Mouse (Mus musculus) forebrain, embryonic 13.5 days (tissue): ENCODE results near the gene Abhd15. TPM values are rescaled to one million over a fixed set of nuclear protein-coding genes. Genes with fewer than 3 reads are reported as not detected.

Experiments
- ATAC-seq: fragments of 200-750 bp; cut with Nextera tagmentation; 2 replicates; pipeline ENCODE4 v1.8.0; 2017
- H3K27ac ChIP-seq: fragments of 300-500 bp; sonication (generic); 2 replicates; pipeline ENCODE4 v1.5.1; 2015; ENCODE audit warnings: inconsistent platforms, mild to moderate bottlenecking, moderate library complexity
- H3K27me3 ChIP-seq: fragments of 300-500 bp; sonication (generic); 2 replicates; pipeline ENCODE4 v1.6.1; 2015; ENCODE audit warnings: mild to moderate bottlenecking, inconsistent platforms
- H3K36me3 ChIP-seq: fragments of 300-500 bp; sonication (generic); 2 replicates; pipeline ENCODE4 v1.6.1; 2015; ENCODE audit warnings: mild to moderate bottlenecking, inconsistent platforms; ENCODE audit not compliant: poor library complexity, severe bottlenecking
- H3K4me1 ChIP-seq: fragments of 300-500 bp; sonication (generic); 2 replicates; pipeline ENCODE4 v1.6.1; 2015; ENCODE audit warnings: inconsistent platforms
- H3K4me2 ChIP-seq: fragments of 300-500 bp; sonication (generic); 2 replicates; pipeline ENCODE4 v1.6.1; 2015; ENCODE audit warnings: inconsistent platforms, mild to moderate bottlenecking, moderate library complexity
- H3K4me3 ChIP-seq: fragments of 300-500 bp; sonication (generic); 2 replicates; pipeline ENCODE4 v1.5.1; 2015; ENCODE audit warnings: mild to moderate bottlenecking, inconsistent platforms
- H3K9ac ChIP-seq: fragments of 300-500 bp; sonication (generic); 2 replicates; pipeline ENCODE4 v1.6.1; 2015; ENCODE audit warnings: mild to moderate bottlenecking, inconsistent platforms
- H3K9me3 ChIP-seq: fragments of 300-500 bp; sonication (generic); replicated peaks from 2 replicates; pipeline ENCODE4 v1.6.1; 2016; ENCODE audit warnings: inconsistent platforms
- WGBS: fragments of 180-500 bp; shearing (Covaris S2); methylation state at CpG from one replicate; pipeline ENCODE4 v1.1.7; 2015; 5-methylcytosine and 5-hydroxymethylcytosine counted together
- polyA plus RNA-seq: library from polyadenylated mRNA; unstranded; fragments of >200 nt; fragmentation: Nextera tagmentation; extraction: Ambion mirVana; gene quantifications from 2 replicates; pipeline ENCODE4 v1.2.1, GENCODE M21; 2015

Gene Abhd15
- polyA plus RNA-seq, 1 experiment from 2014 or later = 3.0 TPM

- no peaks in the 10 kb centered on the region for H3K27me3 ChIP-seq
- no peaks in the 10 kb centered on the region for H3K9me3 ChIP-seq
- no peak overlapping the region; the same call in 1 of the 2 replicates for H3K27ac ChIP-seq
- peak overlapping the region; percentile 99; the same call in 1 of the 2 replicates for H3K4me2 ChIP-seq
- H3K36me3 ChIP-seq = peaks cover 20% of the 10 kb centered on the region
- H3K4me3 ChIP-seq = no peak overlapping the region
- peak overlapping the region; percentile 98; the same call in 1 of the 2 replicates for H3K9ac ChIP-seq
- ATAC-seq = no peak
- H3K4me1 ChIP-seq = peaks cover 70% of the 10 kb centered on the region
Observed at GRCm38 (mm10) chr11:77495507-77495906, 19.4 kb upstream of the Abhd15 start.

- no peak for ATAC-seq
- no peaks in the 10 kb centered on the region for H3K27me3 ChIP-seq
- no peak overlapping the region for H3K9ac ChIP-seq
- 23% methylated on average over 6 of the region's 6 CpGs for WGBS
- peaks cover 34% of the 10 kb centered on the region for H3K36me3 ChIP-seq
- peaks cover 61% of the 10 kb centered on the region for H3K4me1 ChIP-seq
- no peak overlapping the region for H3K27ac ChIP-seq
- H3K4me2 ChIP-seq = no peak overlapping the region
- no peaks in the 10 kb centered on the region for H3K9me3 ChIP-seq
- H3K4me3 ChIP-seq = no peak overlapping the region
Observed at GRCm38 (mm10) chr11:77497341-77497756, 17.6 kb upstream of the Abhd15 start.

GRCm38 (mm10) chr11:77497851-77498250 lies 17.1 kb upstream of the Abhd15 start:
- Histone ChIP-seq H3K4me2 (no peak overlapping the region), H3K9ac (peak overlapping the region; percentile 7; the same call in 1 of the 2 replicates), H3K27ac (peak overlapping the region; percentile 44), H3K36me3 (peaks cover 39% of the 10 kb centered on the region), H3K4me3 (no peak overlapping the region), H3K27me3 (no peaks in the 10 kb centered on the region), H3K4me1 (peaks cover 56% of the 10 kb centered on the region), H3K9me3 (no peaks in the 10 kb centered on the region)
- WGBS = 29% methylated on average over 4 of the region's 4 CpGs
- no peak for ATAC-seq

GRCm38 (mm10) chr11:77498261-77499139 lies 16.4 kb upstream of the Abhd15 start:
- 78% methylated on average over 12 of the region's 12 CpGs for WGBS
- Histone ChIP-seq H3K36me3 (peaks cover 46% of the 10 kb centered on the region), H3K4me1 (peaks cover 55% of the 10 kb centered on the region), H3K4me2 (no peak overlapping the region), H3K27ac (peak overlapping the region; percentile 44), H3K9me3 (no peaks in the 10 kb centered on the region), H3K27me3 (no peaks in the 10 kb centered on the region), H3K4me3 (no peak overlapping the region), H3K9ac (peak overlapping the region; percentile 7; the same call in 1 of the 2 replicates)
- ATAC-seq = no peak

- WGBS = 82% methylated on average over 7 of the region's 7 CpGs
- no peaks in the 10 kb centered on the region for H3K27me3 ChIP-seq
- no peak for ATAC-seq
- no peaks in the 10 kb centered on the region for H3K9me3 ChIP-seq
- H3K27ac ChIP-seq = no peak overlapping the region
- no peak overlapping the region for H3K9ac ChIP-seq
- no peak overlapping the region for H3K4me2 ChIP-seq
- no peak overlapping the region for H3K4me3 ChIP-seq
- H3K4me1 ChIP-seq = peaks cover 49% of the 10 kb centered on the region
- peaks cover 54% of the 10 kb centered on the region for H3K36me3 ChIP-seq
Observed at GRCm38 (mm10) chr11:77499354-77499753, 15.6 kb upstream of the Abhd15 start.

- Histone ChIP-seq H3K4me3 (no peak overlapping the region), H3K9ac (no peak overlapping the region), H3K4me2 (no peak overlapping the region), H3K27me3 (no peaks in the 10 kb centered on the region), H3K27ac (0 out of 2 replicates have a peak overlapping the region, but pooled peaks have one; percentile 14), H3K36me3 (peaks cover 67% of the 10 kb centered on the region), H3K9me3 (no peaks in the 10 kb centered on the region), H3K4me1 (peaks cover 36% of the 10 kb centered on the region)
- WGBS = 79% methylated on average over 17 of the region's 17 CpGs
- no peak for ATAC-seq
Observed at GRCm38 (mm10) chr11:77500361-77501325, 14.3 kb upstream of the Abhd15 start.

- peak; percentile 41; the same call in 1 of the 2 replicates for ATAC-seq
- WGBS = 25% methylated on average over 5 of the region's 5 CpGs
- H3K4me3 ChIP-seq = no peak overlapping the region
- H3K9ac ChIP-seq = no peak overlapping the region
- peaks cover 75% of the 10 kb centered on the region for H3K36me3 ChIP-seq
- peaks cover 31% of the 10 kb centered on the region for H3K4me1 ChIP-seq
- no peaks in the 10 kb centered on the region for H3K9me3 ChIP-seq
- H3K4me2 ChIP-seq = no peak overlapping the region
- no peaks in the 10 kb centered on the region for H3K27me3 ChIP-seq
- 0 out of 2 replicates have a peak overlapping the region, but pooled peaks have one; percentile 14 for H3K27ac ChIP-seq
Observed at GRCm38 (mm10) chr11:77501392-77501791, 13.5 kb upstream of the Abhd15 start.

GRCm38 (mm10) chr11:77501971-77502370 lies 12.9 kb upstream of the Abhd15 start:
- Histone ChIP-seq H3K4me3 (no peak overlapping the region), H3K27me3 (no peaks in the 10 kb centered on the region), H3K9ac (no peak overlapping the region), H3K9me3 (no peaks in the 10 kb centered on the region), H3K36me3 (peaks cover 81% of the 10 kb centered on the region), H3K4me1 (peaks cover 29% of the 10 kb centered on the region), H3K4me2 (no peak overlapping the region), H3K27ac (no peak overlapping the region)
- ATAC-seq = no peak
- WGBS = 95% methylated on average over 4 of the region's 4 CpGs

GRCm38 (mm10) chr11:77502481-77502880 lies 12.4 kb upstream of the Abhd15 start:
- H3K27me3 ChIP-seq = no peaks in the 10 kb centered on the region
- H3K9me3 ChIP-seq = no peaks in the 10 kb centered on the region
- no peak for ATAC-seq
- H3K36me3 ChIP-seq = peaks cover 86% of the 10 kb centered on the region
- 89% methylated on average over 6 of the region's 6 CpGs for WGBS
- H3K4me1 ChIP-seq = peaks cover 24% of the 10 kb centered on the region
- no peak overlapping the region for H3K4me2 ChIP-seq
- H3K27ac ChIP-seq = no peak overlapping the region
- no peak overlapping the region for H3K4me3 ChIP-seq
- H3K9ac ChIP-seq = no peak overlapping the region

GRCm38 (mm10) chr11:77503511-77503910 lies 11.4 kb upstream of the Abhd15 start:
- Histone ChIP-seq H3K4me2 (no peak overlapping the region), H3K27ac (no peak overlapping the region), H3K27me3 (no peaks in the 10 kb centered on the region), H3K36me3 (peaks cover 90% of the 10 kb centered on the region), H3K4me3 (no peak overlapping the region), H3K9ac (no peak overlapping the region), H3K4me1 (peaks cover 18% of the 10 kb centered on the region), H3K9me3 (no peaks in the 10 kb centered on the region)
- no peak for ATAC-seq
- 69% methylated on average over 3 of the region's 3 CpGs for WGBS

GRCm38 (mm10) chr11:77504377-77504776 lies 10.5 kb upstream of the Abhd15 start:
- 97% methylated on average over 19 of the region's 19 CpGs for WGBS
- no peak overlapping the region for H3K9ac ChIP-seq
- peaks cover 86% of the 10 kb centered on the region for H3K36me3 ChIP-seq
- no peak overlapping the region for H3K27ac ChIP-seq
- H3K4me1 ChIP-seq = peaks cover 19% of the 10 kb centered on the region
- H3K9me3 ChIP-seq = no peaks in the 10 kb centered on the region
- ATAC-seq = no peak
- no peak overlapping the region for H3K4me2 ChIP-seq
- H3K4me3 ChIP-seq = no peak overlapping the region
- H3K27me3 ChIP-seq = no peaks in the 10 kb centered on the region
